Mouse (Mus musculus) lung, postnatal 0 days (tissue): Measurements from ENCODE around the gene Tbc1d16.

ENCODE experiments used
- CTCF ChIP-seq: IDR thresholded peaks from 2 replicates; pipeline ENCODE4 v1.5.1; 2016; ENCODE audit warnings: antibody characterized with exemption, mild to moderate bottlenecking
- EP300 ChIP-seq: IDR thresholded peaks from 2 replicates; pipeline ENCODE4 v1.6.1; 2016; ENCODE audit warnings: antibody characterized with exemption, mild to moderate bottlenecking, control low read depth

DNA sequence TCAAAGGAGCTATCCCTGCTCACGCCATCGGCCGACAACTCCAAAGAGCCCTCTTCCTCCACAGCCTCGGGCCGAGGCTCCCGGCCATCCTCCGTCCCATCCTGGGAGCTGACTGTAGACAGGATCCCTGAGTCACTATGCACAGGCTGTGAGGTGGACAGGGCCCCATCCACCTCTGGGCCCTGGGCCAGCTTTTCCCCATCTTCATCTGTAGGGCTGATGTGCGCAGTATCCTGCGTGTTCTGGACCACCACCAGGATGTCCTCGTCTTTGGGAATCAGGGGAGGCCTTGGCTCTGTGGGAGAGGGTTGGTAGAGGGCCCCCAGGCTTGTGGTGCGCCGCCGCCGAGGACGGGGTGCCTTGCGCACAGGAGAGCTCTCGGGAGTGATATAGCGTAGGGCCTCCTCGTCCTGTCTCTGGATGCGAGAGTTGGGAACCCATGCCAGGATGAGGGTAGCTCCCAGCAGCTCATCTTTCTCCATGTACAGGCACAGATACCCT, 19.4 kb downstream of the Tbc1d16 start:
- TF ChIP-seq CTCF: no peak
- TF ChIP-seq EP300: no peak
